Mouse (Mus musculus): ENCODE results near the gene Camk1. TPM values are rescaled to one million over a fixed set of nuclear protein-coding genes. Genes with fewer than 3 reads are reported as not detected.
"Not testable (repeated sequence)": the region's sequence is repeated elsewhere in the genome, so short reads cannot be mapped to it uniquely, and the experiment has no call there.

Gene Camk1
- polyA plus RNA-seq, 1 experiment from 2014 or later: 19.9 TPM

GRCm38 (mm10) chr6:113333137-113333950, 10.4 kb downstream of the Camk1 start:
- Histone ChIP-seq H3K9me3 (replicated peaks) (no peaks in the 10 kb centered on the region), H3K9ac (no peak overlapping the region), H3K27ac (no peak overlapping the region; the same call in 1 of the 2 replicates), H3K4me1 (replicated peaks) (peaks cover 33% of the 10 kb centered on the region), H3K4me2 (no peak overlapping the region), H3K4me3 (replicated peaks) (no peak overlapping the region), H3K36me3 (peaks cover 50% of the 10 kb centered on the region), H3K27me3 (no peaks in the 10 kb centered on the region)
- ATAC-seq (ENCODE audit: low read depth): no peak
- WGBS (ENCODE audit: insufficient replicate concordance): 81% methylated on average over 14 of the region's 14 CpGs
- no peak for DNase-seq

GRCm38 (mm10) chr6:113332734-113333133, 11.1 kb downstream of the Camk1 start:
- DNase-seq; H3K4me3 ChIP-seq (replicated peaks); H3K9me3 ChIP-seq (replicated peaks); H3K27me3 ChIP-seq; ATAC-seq (ENCODE audit: low read depth); H3K4me2 ChIP-seq; H3K27ac ChIP-seq; H3K9ac ChIP-seq: not testable (repeated sequence)
- Histone ChIP-seq H3K4me1 (replicated peaks) (peaks cover 39% of the 10 kb centered on the region), H3K36me3 (peaks cover 50% of the 10 kb centered on the region)
- 76% methylated on average over 6 of the region's 6 CpGs for WGBS (ENCODE audit: insufficient replicate concordance)

GRCm38 (mm10) chr6:113331721-113332120, 12.1 kb downstream of the Camk1 start:
- no peak overlapping the region for H3K9ac ChIP-seq
- peaks cover 50% of the 10 kb centered on the region for H3K36me3 ChIP-seq
- no peaks in the 10 kb centered on the region for H3K9me3 ChIP-seq (replicated peaks)
- H3K4me2 ChIP-seq: no peak overlapping the region
- no peak overlapping the region for H3K27ac ChIP-seq
- WGBS (ENCODE audit: insufficient replicate concordance): 76% methylated on average over 11 of the region's 11 CpGs
- no peaks in the 10 kb centered on the region for H3K27me3 ChIP-seq
- peaks cover 38% of the 10 kb centered on the region for H3K4me1 ChIP-seq (replicated peaks)
- no peak for ATAC-seq (ENCODE audit: low read depth)
- DNase-seq: no peak
- H3K4me3 ChIP-seq (replicated peaks): no peak overlapping the region

- no peak for DNase-seq
Observed at GRCm38 (mm10) chr6:113330547-113330946, 13.2 kb downstream of the Camk1 start.

GRCm38 (mm10) chr6:113329396-113329795, 14.4 kb downstream of the Camk1 start:
- Histone ChIP-seq H3K4me2 (no peak overlapping the region), H3K27me3 (no peaks in the 10 kb centered on the region), H3K4me1 (replicated peaks) (peaks cover 46% of the 10 kb centered on the region), H3K27ac (no peak overlapping the region), H3K9ac (no peak overlapping the region; the same call in 1 of the 2 replicates), H3K4me3 (replicated peaks) (no peak overlapping the region), H3K9me3 (replicated peaks) (no peaks in the 10 kb centered on the region), H3K36me3 (peaks cover 41% of the 10 kb centered on the region)
- ATAC-seq (ENCODE audit: low read depth): no peak
- no peak for DNase-seq
- WGBS (ENCODE audit: insufficient replicate concordance): 61% methylated on average over 1 of the region's 1 CpGs

More at GRCm38 (mm10) chr6:113330547-113330946, 13.2 kb downstream of the Camk1 start:
- H3K4me1 ChIP-seq (replicated peaks): peaks cover 42% of the 10 kb centered on the region
- H3K36me3 ChIP-seq: peaks cover 43% of the 10 kb centered on the region
- H3K9ac ChIP-seq: no peak overlapping the region
- no peaks in the 10 kb centered on the region for H3K27me3 ChIP-seq
- H3K9me3 ChIP-seq (replicated peaks): no peaks in the 10 kb centered on the region
- H3K4me2 ChIP-seq: no peak overlapping the region
- no peak overlapping the region for H3K4me3 ChIP-seq (replicated peaks)
- H3K27ac ChIP-seq: no peak overlapping the region
- no peak for ATAC-seq (ENCODE audit: low read depth)
- 12% methylated on average over 2 of the region's 2 CpGs for WGBS (ENCODE audit: insufficient replicate concordance)

- under 1% methylated on average over 52 of the region's 52 CpGs for WGBS (ENCODE audit: insufficient replicate concordance)
- peak within 1 kb of the TSS; percentile 98 for H3K4me2 ChIP-seq
- H3K27ac ChIP-seq: peak within 1 kb of the TSS; percentile 88
- H3K9me3 ChIP-seq (replicated peaks): no peaks in the 10 kb centered on the region
- peak; percentile 99 for DNase-seq
- peak within 1 kb of the TSS; percentile 78 for H3K9ac ChIP-seq
- ATAC-seq (ENCODE audit: low read depth): peak; percentile 97
- H3K4me3 ChIP-seq (replicated peaks): peak within 1 kb of the TSS; percentile 70
- H3K4me1 ChIP-seq (replicated peaks): peaks cover 41% of the 10 kb centered on the region
- no peaks in the 10 kb centered on the region for H3K27me3 ChIP-seq
- peaks cover 50% of the 10 kb centered on the region for H3K36me3 ChIP-seq
Observed at GRCm38 (mm10) chr6:113326533-113327315, 17.1 kb downstream of the Camk1 start, which contains the start of gene Ogg1. Gene Ogg1, plus strand, starts transcription at chr6:113326972.

- Histone ChIP-seq H3K9ac (no peak overlapping the region), H3K27me3 (no peaks in the 10 kb centered on the region), H3K4me2 (no peak overlapping the region), H3K36me3 (peaks cover 93% of the 10 kb centered on the region), H3K27ac (no peak overlapping the region), H3K4me1 (replicated peaks) (no peaks in the 10 kb centered on the region), H3K9me3 (replicated peaks) (no peaks in the 10 kb centered on the region), H3K4me3 (replicated peaks) (no peak overlapping the region)
- ATAC-seq (ENCODE audit: low read depth) (no peak), DNase-seq (no peak)
- 86% methylated on average over 3 of the region's 3 CpGs for WGBS (ENCODE audit: insufficient replicate concordance)
Observed at GRCm38 (mm10) chr6:113315972-113316371, 27.8 kb downstream of the Camk1 start.

GRCm38 (mm10) chr6:113308141-113308540, 35.6 kb downstream of the Camk1 start:
- H3K9me3 ChIP-seq (replicated peaks): no peaks in the 10 kb centered on the region
- peak overlapping the region; percentile 97 for H3K9ac ChIP-seq
- H3K36me3 ChIP-seq: peaks cover 29% of the 10 kb centered on the region
- H3K4me1 ChIP-seq (replicated peaks): peaks cover 30% of the 10 kb centered on the region
- H3K27me3 ChIP-seq: no peaks in the 10 kb centered on the region
- H3K4me2 ChIP-seq: peak overlapping the region; percentile 96
- no peak for ATAC-seq (ENCODE audit: low read depth)
- 20% methylated on average over 5 of the region's 5 CpGs for WGBS (ENCODE audit: insufficient replicate concordance)
- peak overlapping the region; percentile 99 for H3K4me3 ChIP-seq (replicated peaks)
- no peak for DNase-seq
- peak overlapping the region; percentile 95; the same call in 1 of the 2 replicates for H3K27ac ChIP-seq

- Histone ChIP-seq H3K27me3 (no peaks in the 10 kb centered on the region), H3K4me2 (peak overlapping the region; percentile 96), H3K27ac (peak overlapping the region; percentile 95), H3K4me1 (replicated peaks) (peaks cover 30% of the 10 kb centered on the region), H3K9ac (peak overlapping the region; percentile 97), H3K9me3 (replicated peaks) (no peaks in the 10 kb centered on the region), H3K36me3 (peaks cover 24% of the 10 kb centered on the region), H3K4me3 (replicated peaks) (peak overlapping the region; percentile 99)
- 1% methylated on average over 34 of the region's 34 CpGs for WGBS (ENCODE audit: insufficient replicate concordance)
- ATAC-seq (ENCODE audit: low read depth): no peak
- DNase-seq: peak; percentile 43
Observed at GRCm38 (mm10) chr6:113307481-113308121, 36.2 kb downstream of the Camk1 start.

GRCm38 (mm10) chr6:113306986-113307349, 36.8 kb downstream of the Camk1 start, which contains the start of gene Brpf1:
Gene Brpf1, plus strand, starts transcription at chr6:113307137.
- H3K27me3 ChIP-seq: no peaks in the 10 kb centered on the region
- H3K9ac ChIP-seq: peak within 1 kb of the TSS; percentile 97
- no peak for DNase-seq
- H3K36me3 ChIP-seq: peaks cover 17% of the 10 kb centered on the region
- H3K4me3 ChIP-seq (replicated peaks): peak within 1 kb of the TSS; percentile 99
- peak within 1 kb of the TSS; percentile 96 for H3K4me2 ChIP-seq
- H3K27ac ChIP-seq: peak within 1 kb of the TSS; percentile 95
- no peaks in the 10 kb centered on the region for H3K9me3 ChIP-seq (replicated peaks)
- peaks cover 30% of the 10 kb centered on the region for H3K4me1 ChIP-seq (replicated peaks)
- ATAC-seq (ENCODE audit: low read depth): peak; percentile 32
- WGBS (ENCODE audit: insufficient replicate concordance): under 1% methylated on average over 32 of the region's 32 CpGs
